Mouse (Mus musculus) lung, postnatal 0 days (tissue): ENCODE data around the gene Jmjd1c. TPM values are rescaled to one million over a fixed set of nuclear protein-coding genes. Genes with fewer than 3 reads are reported as not detected.

ENCODE experiments used
- ATAC-seq: fragments of 200-750 bp; cut with Nextera tagmentation; 2 replicates; pipeline ENCODE4 v1.8.0; 2017; ENCODE audit warnings: moderate library complexity
- DNase-seq: peaks from one replicate; pipeline ENCODE4 v3.0.0-alpha.2; 2016; ENCODE audit warnings: low spot score
- H3K27ac ChIP-seq: fragments of 300-500 bp; sonication (generic); 2 replicates; pipeline ENCODE4 v1.5.1; 2014; ENCODE audit warnings: antibody characterized with exemption, mild to moderate bottlenecking, low read length, mixed read lengths
- H3K27me3 ChIP-seq: fragments of 300-500 bp; sonication (generic); replicated peaks from 2 replicates; pipeline ENCODE4 v1.6.1; 2014; ENCODE audit warnings: low read length, mixed read lengths; ENCODE audit not compliant: insufficient read depth
- H3K36me3 ChIP-seq: fragments of 300-500 bp; sonication (generic); 2 replicates; pipeline ENCODE4 v1.6.1; 2014; ENCODE audit warnings: low read length, mixed read lengths; ENCODE audit not compliant: insufficient read depth
- H3K4me1 ChIP-seq: fragments of 300-500 bp; sonication (generic); 2 replicates; pipeline ENCODE4 v1.6.1; 2014; ENCODE audit warnings: antibody characterized with exemption, low read depth, low read length, mixed read lengths; ENCODE audit not compliant: insufficient read depth
- H3K4me2 ChIP-seq: fragments of 300-500 bp; sonication (generic); replicated peaks from 2 replicates; pipeline ENCODE4 v1.6.1; 2014; ENCODE audit warnings: low read depth, mild to moderate bottlenecking, low read length, moderate library complexity, mixed read lengths
- H3K4me3 ChIP-seq: fragments of 300-500 bp; sonication (generic); 2 replicates; pipeline ENCODE4 v1.5.1; 2014; ENCODE audit warnings: low read depth, low read length
- H3K9ac ChIP-seq: fragments of 300-500 bp; sonication (generic); replicated peaks from 2 replicates; pipeline ENCODE4 v1.6.1; 2014; ENCODE audit warnings: low read depth, mild to moderate bottlenecking
- H3K9me3 ChIP-seq: fragments of 300-500 bp; sonication (generic); 2 replicates; pipeline ENCODE4 v1.6.1; 2016; ENCODE audit warnings: low read length, mixed read lengths
- CTCF ChIP-seq: IDR thresholded peaks from 2 replicates; pipeline ENCODE4 v1.5.1; 2016; ENCODE audit warnings: antibody characterized with exemption, mild to moderate bottlenecking
- EP300 ChIP-seq: IDR thresholded peaks from 2 replicates; pipeline ENCODE4 v1.6.1; 2016; ENCODE audit warnings: antibody characterized with exemption, mild to moderate bottlenecking, control low read depth
- WGBS: fragments of 180-500 bp; shearing (Covaris S2); extraction: QIAGEN DNeasy Blood & Tissue Kit; methylation state at CpG from one replicate; pipeline ENCODE4 v1.1.7; 2014; 5-methylcytosine and 5-hydroxymethylcytosine counted together
- polyA plus RNA-seq: library from polyadenylated mRNA; unstranded; fragments of >200 nt; fragmentation: Nextera tagmentation; extraction: Ambion mirVana; gene quantifications from 2 replicates; pipeline ENCODE4 v1.2.1, GENCODE M21; 2015

Gene Jmjd1c
- polyA plus RNA-seq, 1 experiment from 2014 or later: 43.8 TPM

DNA sequence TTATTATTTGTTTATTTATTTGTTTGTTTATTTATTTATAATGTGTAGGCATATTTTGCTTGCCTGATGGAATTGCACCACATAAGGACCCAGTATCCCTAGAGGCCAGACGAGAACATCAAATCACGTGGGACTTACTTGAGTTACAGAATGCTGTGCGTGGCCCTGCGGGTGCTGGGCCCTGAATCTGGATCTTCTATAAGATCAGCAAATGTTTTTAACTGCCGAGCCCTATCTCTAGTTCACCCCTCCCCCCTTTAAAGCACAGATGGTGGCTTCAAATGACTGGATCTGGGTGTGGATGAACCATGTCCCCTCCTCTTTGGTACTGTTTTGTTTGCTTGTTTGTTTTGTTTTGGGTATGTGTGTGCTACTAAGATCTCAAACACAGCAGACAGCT, 199.4 kb downstream of the Jmjd1c start:
- Histone ChIP-seq H3K4me1 (no peaks in the 10 kb centered on the region), H3K36me3 (no peaks in the 10 kb centered on the region), H3K4me3 (no peak overlapping the region), H3K4me2 (no peak overlapping the region), H3K27me3 (no peaks in the 10 kb centered on the region), H3K27ac (no peak overlapping the region), H3K9ac (no peak overlapping the region), H3K9me3 (no peaks in the 10 kb centered on the region)
- WGBS: 67% methylated on average over 5 of the region's 5 CpGs
- no peak for TF ChIP-seq EP300
- TF ChIP-seq CTCF: no peak
- no peak for ATAC-seq
- DNase-seq: no peak

- H3K27ac ChIP-seq: no peak overlapping the region
- TF ChIP-seq CTCF (no peak), EP300 (no peak)
- H3K4me3 ChIP-seq: no peak overlapping the region
- H3K4me2 ChIP-seq: no peak overlapping the region
- DNase-seq (no peak), ATAC-seq (no peak)
- H3K9me3 ChIP-seq: no peaks in the 10 kb centered on the region
- no peaks in the 10 kb centered on the region for H3K36me3 ChIP-seq
- H3K27me3 ChIP-seq: no peaks in the 10 kb centered on the region
- H3K9ac ChIP-seq: no peak overlapping the region
- 64% methylated on average over 7 of the region's 7 CpGs for WGBS
- no peaks in the 10 kb centered on the region for H3K4me1 ChIP-seq
These were observed 200.1 kb downstream of the Jmjd1c start for GRCm38 (mm10) chr10:67295938-67296466.

GRCm38 (mm10) chr10:67296482-67297152, 200.7 kb downstream of the Jmjd1c start:
- H3K4me2 ChIP-seq: no peak overlapping the region
- H3K27ac ChIP-seq: no peak overlapping the region
- no peaks in the 10 kb centered on the region for H3K9me3 ChIP-seq
- no peak overlapping the region for H3K9ac ChIP-seq
- no peaks in the 10 kb centered on the region for H3K36me3 ChIP-seq
- H3K4me1 ChIP-seq: no peaks in the 10 kb centered on the region
- H3K27me3 ChIP-seq: no peaks in the 10 kb centered on the region
- no peak for ATAC-seq
- TF ChIP-seq EP300 (no peak), CTCF (no peak)
- WGBS: 79% methylated on average over 8 of the region's 8 CpGs
- no peak for DNase-seq
- no peak overlapping the region for H3K4me3 ChIP-seq

DNA sequence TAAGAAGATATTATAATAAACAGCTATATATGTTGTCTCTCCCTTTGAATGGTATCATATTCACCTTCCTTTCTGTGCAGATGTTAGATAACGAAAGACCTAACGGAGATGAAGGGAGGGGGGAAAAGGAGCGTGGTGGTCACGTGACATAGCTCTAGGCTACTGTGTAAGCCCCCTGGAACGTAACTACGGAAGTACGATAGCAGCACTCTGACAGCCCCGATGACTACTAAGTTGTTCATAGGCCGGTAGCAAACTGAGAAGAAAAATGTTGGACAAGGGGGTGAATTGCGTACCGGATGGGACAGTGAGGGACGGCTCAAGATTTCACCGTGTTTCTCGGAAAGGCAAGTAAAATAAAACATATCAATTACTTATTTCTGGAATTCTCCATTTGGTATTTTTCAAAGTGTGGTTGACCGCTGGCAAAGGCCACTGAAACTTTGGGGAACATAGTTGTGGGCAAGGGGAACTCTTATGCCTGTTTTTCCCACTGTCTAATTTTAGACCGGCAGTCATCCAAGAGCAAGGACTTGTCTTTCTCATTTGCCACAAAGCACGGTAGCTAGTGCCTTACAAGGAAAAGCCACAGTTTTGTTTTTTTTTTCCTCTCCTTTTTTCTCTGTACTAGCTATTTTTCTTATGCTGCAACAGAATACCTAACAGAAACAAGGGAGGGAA, 201.4 kb downstream of the Jmjd1c start:
- Histone ChIP-seq H3K9ac (no peak overlapping the region), H3K36me3 (no peaks in the 10 kb centered on the region), H3K4me1 (no peaks in the 10 kb centered on the region), H3K27me3 (no peaks in the 10 kb centered on the region), H3K9me3 (no peaks in the 10 kb centered on the region), H3K27ac (no peak overlapping the region), H3K4me3 (no peak overlapping the region), H3K4me2 (no peak overlapping the region)
- TF ChIP-seq EP300 (no peak), CTCF (no peak)
- no peak for DNase-seq
- ATAC-seq: no peak
- 86% methylated on average over 17 of the region's 17 CpGs for WGBS

GRCm38 (mm10) chr10:67298856-67299255, 202.9 kb downstream of the Jmjd1c start:
- ATAC-seq: no peak
- Histone ChIP-seq H3K27me3 (no peaks in the 10 kb centered on the region), H3K4me2 (no peak overlapping the region), H3K36me3 (no peaks in the 10 kb centered on the region), H3K9me3 (no peaks in the 10 kb centered on the region), H3K4me1 (no peaks in the 10 kb centered on the region), H3K27ac (no peak overlapping the region), H3K9ac (no peak overlapping the region), H3K4me3 (no peak overlapping the region)
- DNase-seq: no peak
- WGBS: 52% methylated on average over 5 of the region's 5 CpGs
- no peak for TF ChIP-seq EP300
- TF ChIP-seq CTCF: no peak

DNA sequence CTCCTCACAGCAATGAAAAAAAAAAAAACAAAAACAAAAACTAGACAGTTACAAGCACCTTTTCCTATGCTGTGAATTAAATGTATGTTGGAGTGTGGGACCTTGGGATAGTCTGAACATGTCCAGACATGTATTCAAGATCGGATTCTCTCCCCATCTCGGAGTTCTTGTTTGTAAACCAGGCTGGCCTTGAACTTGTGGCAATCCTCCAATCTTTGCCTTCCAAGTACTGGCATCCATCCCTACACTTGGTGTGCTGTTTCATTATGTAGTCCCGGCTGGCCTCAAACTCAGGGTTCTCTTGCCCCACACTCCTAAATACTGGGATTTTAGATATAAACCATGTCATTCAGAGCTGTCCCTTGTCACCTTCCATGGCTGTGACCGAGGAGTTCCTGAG, 203.4 kb downstream of the Jmjd1c start:
- Histone ChIP-seq H3K27ac (no peak overlapping the region), H3K36me3 (no peaks in the 10 kb centered on the region), H3K9ac (no peak overlapping the region), H3K4me3 (no peak overlapping the region), H3K4me2 (no peak overlapping the region), H3K27me3 (no peaks in the 10 kb centered on the region), H3K4me1 (no peaks in the 10 kb centered on the region), H3K9me3 (no peaks in the 10 kb centered on the region)
- ATAC-seq: no peak
- 56% methylated on average over 4 of the region's 4 CpGs for WGBS
- TF ChIP-seq EP300: no peak
- no peak for TF ChIP-seq CTCF
- no peak for DNase-seq
